Mouse (Mus musculus) kidney, adult 11 months (tissue): ENCODE data around the gene Gm9376.

Source experiments
- DNase-seq: peaks from one replicate; pipeline ENCODE4 v3.0.0; 2022

The Gm9376 gene

DNA sequence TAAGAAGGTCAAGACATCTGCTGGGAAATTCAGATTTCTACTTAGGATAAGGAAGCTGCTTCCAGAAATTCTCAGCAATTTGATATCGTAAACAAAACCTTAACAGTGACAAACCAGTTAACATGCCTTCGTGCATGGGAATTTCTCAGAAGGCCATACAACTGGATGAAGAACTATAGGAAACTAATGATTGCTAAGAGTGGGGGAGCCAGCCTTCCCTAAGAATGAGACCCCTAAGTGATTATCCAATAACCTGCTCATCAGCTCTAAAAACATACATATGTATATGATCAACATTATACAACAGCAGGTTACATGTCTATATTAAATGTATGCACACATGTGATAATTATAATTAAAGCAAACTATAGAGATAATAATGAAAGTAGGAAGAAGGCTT is at the start of gene Gm9376:
Gm9376 (plus strand) TSS at position 301 of the 400 bp plus-strand sequence.
- DNase-seq = no peak

DNA sequence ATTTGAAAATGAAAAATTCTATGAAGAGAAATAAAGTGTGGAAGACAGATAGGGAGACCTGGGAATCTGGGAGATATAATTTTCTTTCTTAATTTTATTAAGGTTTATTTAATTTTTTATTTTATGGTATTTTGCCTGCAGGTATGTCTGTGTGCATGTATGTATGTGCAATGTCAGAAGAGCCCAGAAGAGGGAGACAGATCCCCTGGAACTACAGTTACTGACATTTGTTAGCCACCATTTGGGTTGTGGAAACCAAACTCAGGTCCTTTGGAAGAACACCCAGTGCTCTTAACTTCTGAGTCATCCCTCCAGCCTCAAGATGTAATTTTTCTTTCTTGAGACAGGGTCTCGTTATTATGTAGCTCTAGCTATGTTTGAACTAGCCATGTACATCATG is 45.9 kb upstream of the Gm9376 start:
- DNase-seq = no peak

DNA sequence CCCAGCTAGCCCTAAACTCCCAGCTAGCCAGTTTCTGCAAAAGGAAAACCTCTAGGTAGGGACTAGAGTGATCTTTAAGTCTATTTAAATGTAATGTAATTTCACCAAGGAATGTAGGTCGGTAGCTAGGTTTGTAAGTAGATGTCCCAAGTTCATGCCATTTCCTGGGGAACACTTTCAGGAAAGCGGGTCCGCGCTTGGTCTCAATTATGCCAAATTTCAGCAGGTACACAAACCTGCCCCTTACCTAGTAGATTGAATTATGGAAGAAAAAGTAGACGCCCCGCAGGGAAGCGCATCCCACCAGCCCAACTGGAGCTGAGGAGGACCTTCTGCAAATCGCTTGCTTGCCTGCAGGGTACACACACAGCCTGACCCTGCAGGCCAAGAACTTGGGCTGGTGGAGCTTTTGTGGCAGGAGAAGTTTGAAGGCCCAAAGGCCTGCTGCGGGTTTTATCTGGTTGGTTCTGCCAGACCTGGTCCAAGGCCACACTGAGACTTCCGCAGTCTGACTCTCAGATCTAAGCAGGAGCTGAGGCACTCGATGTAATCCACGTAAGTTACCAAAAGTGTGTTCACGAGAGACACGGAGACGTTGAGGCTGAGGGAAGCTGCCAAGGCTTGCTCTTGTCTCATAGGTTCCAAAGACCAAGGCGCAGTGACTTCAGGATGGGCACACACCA is 41.6 kb upstream of the Gm9376 start:
- no peak for DNase-seq

DNA sequence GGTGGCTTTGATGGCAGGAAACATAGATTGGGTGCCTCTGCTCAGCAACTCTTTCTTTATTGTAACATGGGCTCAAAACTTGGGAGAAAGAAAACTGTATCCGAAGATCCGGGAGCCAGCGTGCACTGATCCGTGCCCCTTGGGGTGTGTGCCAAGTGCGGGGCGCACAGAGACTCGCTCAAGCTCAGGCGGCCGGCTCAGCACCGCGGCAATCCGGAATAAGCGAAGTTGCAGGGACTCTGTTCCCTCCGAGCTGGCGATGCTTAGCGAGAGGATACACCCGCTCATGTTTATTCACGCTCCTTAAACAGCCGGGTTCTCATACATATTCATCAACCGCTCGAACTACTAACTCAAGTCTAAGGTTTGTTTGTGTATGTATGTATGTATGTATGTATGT is 40.8 kb upstream of the Gm9376 start:
- DNase-seq = no peak

DNA sequence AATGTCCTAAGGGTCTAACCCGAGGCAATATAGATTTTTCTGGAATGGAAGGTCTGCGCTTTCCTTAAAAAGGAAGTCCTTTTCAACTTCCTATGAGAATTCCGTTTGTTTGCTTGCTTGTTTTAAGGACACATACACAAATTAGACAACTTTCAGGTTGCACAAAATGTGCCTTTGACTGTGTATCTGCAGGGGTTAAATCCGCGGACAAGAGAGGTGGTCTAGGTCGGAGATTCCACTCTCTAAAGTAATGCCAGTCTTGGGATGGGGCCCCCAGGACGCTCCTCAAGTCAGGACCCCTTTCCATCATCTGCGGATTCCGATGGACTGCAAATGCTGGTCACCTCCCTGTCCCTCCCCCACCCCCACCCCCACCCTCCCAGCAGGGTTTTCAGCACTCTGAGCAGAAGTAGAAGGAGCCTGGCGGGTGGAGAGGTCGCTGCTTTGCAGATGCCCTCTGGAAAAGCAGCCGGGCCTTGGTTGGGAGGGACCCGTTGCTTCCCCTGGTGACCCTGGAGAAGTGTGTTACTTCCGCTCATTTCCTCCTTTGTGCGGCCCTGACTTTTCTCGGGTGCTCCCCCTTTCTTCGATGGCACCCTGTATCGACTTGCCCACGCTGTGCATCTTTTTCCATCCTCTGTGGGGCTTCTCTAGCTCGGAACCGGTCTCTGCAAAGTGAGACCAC is 40.1 kb upstream of the Gm9376 start:
- no peak for DNase-seq

DNA sequence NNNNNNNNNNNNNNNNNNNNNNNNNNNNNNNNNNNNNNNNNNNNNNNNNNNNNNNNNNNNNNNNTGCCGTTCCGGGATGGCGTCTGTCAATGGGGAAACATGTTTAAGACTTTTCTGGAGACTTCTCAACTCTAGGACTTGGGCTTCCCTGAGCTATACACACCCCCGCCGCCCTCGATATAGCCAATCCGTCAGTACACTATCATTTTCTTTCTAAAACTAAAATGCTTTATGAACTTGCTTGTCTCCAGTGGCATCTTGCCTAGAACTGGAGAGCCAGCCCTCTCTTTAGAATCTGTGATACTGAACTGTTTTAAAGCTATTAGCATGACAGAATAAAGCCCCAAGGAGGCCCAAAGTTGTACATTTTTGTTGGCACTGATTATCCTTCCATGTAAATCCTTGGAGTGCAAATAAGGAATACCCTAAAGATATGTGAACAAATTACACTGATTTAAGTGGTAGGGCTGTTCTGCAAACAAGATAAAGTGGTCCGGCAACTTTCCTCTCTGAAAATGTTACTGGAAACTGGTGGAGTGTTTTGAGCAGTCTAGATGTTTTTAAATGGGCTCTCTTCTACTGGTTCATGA is 34.3 kb upstream of the Gm9376 start:
- DNase-seq = no peak

DNA sequence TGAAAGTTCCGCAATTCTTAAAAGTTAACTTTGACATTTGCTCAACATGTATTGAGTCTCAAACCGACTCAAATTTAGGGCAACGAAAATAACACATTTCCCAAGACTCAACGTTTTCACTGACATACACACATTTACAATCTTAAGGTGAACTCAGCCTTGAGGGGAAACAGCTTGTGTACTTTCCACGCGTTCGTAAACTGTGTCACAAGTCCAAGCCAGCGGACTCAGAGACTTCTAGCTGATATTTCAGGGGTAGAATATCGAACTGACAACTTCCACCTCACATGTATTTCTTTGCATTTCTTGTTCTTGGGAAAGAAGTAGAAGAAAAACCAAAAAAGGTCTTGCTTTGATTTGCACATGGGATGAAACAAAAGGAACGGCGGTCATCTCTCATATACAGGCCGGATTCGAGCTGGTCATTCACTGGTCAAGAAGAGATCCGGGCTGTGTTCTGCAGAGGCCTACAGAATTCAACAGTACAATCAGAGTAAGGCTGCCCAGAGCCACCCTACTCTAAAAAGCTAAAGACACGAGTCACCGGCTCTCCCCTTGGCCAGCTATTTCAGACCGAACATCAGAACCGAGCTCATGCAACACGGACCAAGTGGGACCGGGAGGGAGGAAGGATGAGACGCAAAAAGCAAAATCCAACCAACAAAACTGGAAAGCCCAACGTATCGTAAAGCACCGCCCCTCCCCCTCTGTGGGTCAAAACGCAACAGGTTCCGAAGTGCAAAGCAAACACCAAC is 32.8 kb upstream of the Gm9376 start:
- DNase-seq = no peak

DNA sequence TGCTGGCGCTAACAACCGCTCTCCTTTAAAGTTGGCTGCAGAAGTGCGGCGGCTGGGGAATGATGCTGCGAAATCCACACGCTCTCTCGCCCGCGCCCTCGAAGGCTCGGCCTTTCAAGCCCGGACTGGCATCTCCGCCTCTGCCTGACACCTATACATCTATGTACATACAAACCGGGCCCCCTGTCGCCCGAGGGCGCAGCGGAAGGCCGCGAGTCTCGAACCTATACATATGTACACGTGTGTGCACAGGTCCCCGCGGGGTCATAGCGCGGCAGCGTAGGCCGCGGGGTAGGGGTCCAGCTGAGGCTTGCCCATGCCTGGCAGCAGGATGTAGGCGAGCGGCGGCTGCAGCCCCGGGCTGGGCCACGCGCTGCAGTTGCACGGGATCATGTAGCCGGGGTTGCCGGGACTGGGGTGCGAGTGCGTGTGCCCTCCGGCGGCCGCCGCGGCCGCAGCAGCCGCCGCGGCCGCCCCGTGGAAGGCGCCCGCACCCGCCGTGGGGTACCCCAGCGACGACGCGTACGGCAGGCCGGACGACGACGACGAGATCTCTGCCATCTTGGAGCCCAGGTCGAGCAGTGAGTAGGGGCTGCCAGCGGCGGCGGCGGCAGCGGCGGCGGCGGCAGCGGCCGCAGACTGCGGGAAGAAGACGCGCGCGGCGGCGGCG is 32.1 kb upstream of the Gm9376 start:
- no peak for DNase-seq

DNA sequence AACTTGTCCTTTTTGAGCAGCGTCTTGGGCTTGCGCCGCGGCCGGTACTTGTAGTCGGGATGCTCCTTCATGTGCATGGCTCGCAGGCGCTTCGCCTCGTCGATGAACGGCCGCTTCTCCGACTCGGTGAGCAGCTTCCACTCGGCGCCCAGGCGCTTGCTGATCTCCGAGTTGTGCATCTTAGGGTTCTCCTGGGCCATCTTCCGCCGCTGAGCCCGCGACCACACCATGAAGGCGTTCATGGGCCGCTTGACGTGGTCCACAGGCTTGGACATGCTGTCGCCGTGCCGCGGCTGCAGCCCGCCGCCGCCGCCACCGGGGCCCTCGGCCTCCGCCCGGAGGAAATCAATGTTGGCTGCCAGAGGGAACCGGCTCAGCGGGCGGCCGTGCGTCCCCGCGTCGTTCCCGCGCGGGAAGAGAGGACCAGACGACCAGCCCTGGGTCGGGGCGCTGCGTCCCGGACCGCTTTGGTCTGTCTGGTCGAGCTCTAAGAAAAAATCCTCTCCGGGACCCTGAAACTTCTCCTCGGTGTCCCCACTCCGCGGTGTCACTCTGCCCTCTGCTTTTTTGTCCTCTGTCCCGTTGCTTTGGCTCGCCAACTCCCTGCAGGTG is 31.3 kb upstream of the Gm9376 start:
- no peak for DNase-seq

DNA sequence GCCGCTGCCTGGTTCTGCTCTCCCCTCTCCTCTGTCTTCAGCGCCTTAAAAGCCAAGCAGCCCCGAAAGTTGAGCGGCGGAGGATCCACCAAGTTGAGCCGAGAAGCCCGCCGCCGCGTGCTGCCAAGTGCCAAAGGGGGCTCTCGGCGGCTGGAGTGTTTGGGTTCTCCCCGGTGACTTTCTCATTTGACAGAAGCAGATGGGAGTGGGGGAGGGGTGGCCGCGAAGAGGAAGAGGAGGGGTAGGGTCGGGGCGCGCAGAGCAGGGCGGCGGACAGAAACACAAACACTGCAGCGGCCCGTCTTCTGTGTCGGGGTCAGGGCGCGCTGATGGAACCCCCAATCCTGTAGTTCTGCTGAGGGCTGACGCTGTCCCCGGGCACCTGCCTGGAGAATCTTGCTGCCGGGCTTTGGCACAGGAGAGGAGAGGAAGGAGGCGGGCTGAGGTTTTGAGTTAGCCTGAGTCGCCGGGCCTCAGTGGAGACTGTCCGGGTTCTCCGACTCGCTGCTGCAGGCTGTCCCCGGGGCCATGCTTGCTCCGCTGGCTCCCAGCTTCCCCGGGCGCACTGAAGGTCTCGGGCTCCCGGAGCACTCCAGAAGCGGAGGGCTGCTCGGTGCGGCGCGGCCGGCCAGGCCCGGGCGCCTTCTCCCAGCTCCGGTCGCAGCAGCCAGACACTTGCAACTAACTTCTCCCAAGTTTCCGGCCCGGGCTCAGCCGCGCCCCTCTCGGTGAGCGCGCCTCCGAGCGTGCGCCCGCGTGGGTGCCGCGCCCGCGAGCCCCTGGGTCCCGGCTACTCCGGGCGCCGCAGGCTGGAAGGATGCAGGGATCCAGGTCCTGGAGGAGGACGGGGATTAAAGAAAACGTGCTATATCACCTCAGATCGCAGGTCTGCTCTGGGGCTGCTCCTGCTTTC is 30.5 kb upstream of the Gm9376 start:
- DNase-seq = peak; percentile 13

DNA sequence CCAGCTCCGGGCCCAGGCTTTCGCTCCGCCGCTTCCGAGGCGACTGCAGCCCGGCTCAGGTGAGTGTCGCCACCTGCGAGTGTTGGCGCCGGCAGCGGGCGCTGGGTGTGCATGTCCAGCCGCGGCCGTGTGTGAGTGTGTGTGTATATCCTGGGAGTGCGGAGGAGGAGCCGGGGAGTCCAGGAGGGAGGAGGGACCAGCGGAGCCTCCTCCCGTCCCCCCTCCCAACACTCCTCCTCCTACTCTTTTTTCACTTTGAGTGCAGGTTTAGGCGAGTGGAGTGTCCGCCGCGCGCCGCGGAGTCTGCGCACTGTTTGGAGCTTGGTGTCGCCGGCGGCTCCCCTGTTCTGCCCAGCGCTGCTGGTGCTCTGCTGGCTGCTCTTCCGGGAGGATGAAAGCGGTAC is 29.9 kb upstream of the Gm9376 start, which contains the start of gene Sox21:
Sox21 (minus strand) TSS at position 145 of the 404 bp plus-strand sequence.
- peak; percentile 35 for DNase-seq

DNA sequence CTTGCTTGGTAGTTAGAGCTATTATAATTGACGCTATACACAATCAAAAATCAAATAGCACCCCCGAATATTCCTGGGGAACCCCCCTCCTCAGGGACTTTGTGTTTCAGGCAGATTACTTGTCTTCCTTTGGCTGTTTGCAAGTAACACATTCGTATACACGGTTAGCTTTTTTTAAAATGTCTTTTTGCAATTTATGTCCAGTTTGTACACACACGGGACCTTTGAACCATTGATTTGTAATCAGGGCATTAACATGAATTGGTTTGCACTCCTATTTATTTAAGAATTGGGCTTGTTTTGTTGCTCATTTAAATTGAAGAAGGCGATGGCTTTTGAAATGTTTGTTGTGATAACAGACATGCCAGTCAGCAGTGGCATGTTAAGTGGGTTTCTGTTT is 29.0 kb upstream of the Gm9376 start:
- DNase-seq = no peak

DNA sequence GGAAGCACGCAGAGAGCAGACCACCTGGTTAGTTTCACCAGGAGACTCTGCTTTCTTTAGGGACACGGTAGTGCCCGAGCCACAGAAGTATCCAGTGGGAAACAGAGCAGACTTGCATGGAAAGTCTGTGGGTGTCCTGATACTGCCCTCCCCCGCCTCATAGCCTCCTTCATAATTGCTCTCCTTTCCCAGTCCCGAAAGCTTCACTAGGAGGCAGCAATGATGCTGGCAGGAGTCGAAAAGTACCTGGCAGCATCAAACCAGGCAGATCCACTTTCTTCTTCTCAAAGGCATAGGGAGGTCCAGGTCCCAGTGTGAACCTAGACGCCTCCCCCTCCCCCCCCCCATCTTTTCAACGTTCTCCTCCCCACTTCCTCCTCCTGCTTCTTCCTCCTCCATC is 27.4 kb upstream of the Gm9376 start:
- no peak for DNase-seq

DNA sequence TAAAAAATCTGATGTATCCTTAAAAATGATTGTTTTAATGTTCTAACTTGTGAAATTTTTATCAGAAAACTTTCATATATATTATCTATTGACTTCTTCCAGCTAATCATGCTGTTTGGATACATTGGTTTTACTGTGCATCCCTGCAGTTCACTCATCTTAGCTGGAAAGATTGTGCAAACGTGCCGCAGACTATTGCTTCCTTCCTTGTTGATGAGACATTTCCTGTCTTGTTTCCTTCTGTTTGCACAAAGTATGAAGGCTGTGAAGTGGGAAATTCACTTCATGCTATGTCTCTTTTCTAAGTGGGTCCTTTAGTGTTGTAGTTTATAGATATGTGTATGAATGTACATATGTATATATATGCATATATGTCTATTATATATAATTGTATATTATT is 25.3 kb upstream of the Gm9376 start:
- no peak for DNase-seq

DNA sequence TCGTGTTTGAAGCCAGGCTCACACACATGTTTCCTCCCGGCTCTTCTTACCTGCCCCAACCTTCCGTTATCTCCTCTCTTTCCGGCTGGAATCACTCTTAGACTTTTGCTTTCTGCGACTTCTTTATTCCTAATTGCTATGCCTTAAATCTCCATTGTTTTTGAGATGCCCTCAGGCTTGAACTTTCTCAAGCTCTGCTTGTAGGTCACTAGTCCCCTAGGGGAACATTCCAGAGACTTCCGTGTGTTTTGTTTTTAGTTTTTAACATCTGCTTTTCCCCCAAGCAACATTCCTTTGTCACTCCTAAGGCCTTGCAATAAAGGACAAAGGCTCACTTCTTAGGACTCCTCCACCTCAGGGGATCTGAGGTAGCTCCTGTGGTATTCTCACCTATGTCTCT is 13.4 kb upstream of the Gm9376 start:
- no peak for DNase-seq

DNA sequence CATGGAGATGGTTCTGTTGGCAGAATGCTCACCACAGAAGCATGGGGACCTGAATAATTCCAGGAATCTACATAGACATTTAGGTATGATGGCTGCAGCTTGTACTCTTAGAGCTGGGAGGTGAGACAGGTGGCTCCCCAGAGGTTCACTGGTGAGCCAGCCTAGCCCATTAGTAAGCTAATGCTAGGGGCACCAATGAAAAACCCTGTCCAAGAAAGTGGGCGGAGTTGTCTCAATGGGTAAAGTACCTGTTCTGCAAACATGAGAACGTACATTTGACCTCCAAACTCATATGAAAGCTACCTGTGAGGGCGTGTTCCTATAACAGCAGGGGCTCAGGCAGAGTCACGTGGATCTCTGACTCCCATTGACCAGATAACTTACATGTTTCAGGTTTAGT is 2.1 kb downstream of the Gm9376 start:
- DNase-seq = no peak

DNA sequence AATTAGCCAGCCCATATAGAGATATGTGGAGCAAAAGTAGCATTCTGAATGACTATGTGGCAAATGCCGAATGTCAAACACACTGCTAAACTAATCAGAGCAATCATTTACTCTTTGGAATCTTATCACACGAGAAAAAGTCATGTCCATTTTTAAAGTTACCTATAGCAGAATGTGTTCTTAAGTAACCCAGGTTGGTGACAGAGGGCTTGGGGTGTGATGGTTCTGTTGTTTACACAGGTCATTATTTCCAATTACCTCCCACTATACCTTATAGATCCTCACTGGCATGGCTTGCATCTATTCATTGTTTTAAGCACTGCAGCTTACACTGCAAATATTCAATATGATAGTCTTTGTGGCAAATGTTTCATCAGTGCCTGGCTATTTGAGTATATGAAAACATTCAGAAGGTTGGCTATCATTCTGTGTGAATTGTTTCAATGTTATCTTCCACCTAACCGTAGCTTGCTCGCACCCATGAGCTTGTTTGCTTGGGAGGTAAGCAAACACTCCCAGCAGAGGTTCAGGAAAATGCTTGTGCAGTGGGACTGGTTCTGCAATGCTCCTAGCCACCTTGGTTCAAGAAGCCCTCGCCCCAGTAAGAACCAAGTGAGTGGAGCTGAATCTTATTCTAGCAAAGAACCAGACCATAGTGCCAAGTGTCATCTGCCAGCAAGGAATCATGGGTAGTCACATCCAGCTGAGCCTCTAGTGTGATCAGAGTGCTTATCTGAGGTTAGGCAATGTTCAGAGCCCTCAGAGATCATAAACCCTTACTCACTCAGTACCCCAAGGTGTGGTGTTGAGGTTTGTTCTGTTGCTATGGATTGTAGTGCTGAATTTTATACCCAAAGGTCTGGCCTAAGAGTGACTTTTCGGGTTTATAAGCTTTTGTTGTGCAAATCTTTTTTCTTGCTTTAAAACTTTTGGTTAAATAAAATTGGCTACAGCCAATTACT is 6.1 kb downstream of the Gm9376 start:
- DNase-seq = no peak

DNA sequence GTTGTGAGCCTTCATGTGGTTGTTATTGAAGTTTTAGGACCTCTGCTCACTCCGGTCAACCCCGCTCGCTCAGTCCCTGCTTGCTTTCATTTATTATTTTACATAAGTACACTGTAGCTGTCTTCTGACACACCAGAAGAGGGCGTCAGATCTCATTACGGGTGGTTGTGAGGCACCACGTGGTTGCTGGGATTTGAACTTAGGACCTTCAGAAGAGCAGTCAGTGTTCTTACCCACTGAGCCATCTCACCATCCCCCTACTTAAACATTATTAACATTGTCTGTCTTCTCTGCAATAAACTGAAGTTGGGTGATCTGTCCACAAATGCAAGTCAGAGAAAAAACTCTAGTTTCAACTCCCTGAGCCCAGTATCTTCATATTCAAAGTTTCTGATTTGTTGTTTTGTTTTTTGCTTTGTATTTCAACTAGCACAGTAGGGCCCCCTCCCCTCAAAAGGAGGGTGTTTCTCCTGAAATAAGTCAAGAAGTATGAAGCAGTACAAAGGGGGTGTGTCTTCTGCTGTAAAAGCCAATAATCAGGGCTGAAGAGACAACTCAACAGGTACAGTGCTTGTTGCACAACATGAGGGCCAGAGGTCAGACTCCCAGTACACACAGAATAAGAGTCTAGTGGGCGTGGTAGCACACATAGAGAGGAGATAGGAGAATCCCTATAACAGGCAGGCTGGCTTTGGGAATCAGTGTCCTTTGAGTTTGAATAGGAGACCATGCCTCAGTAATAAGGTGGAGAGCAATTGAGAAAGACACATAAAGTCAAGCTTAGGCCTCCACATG is 11.1 kb downstream of the Gm9376 start:
- DNase-seq = no peak

DNA sequence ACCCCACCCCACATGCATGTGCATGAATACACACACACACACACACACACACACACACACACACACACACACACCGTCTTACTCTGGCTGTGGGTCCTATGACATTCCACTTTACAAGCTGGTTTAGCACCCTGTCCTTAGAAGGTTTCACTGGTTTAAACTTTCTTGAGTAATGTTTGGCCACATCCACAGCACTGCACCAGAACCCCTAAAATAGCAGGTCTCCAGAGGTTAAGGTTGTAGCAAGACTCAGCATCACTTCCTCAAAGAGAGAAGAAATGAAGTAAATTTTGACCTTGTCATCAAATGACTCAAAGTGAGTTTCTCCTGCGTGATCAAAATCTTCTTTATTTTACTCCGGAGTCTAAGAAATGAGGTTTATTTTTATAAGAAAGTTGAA is 15.5 kb downstream of the Gm9376 start:
- DNase-seq = no peak
